Mouse (Mus musculus) kidney, adult 2 months (tissue): ENCODE measurements around the gene Gpr3. TPM values are rescaled to one million over a fixed set of nuclear protein-coding genes. Genes with fewer than 3 reads are reported as not detected.

Experiments
- DNase-seq: peaks from one replicate; pipeline ENCODE4 v3.0.0; 2021
- H3K27ac ChIP-seq: fragments of 200-500 bp; 2 replicates; pipeline ENCODE4 v1.5.1; 2012; ENCODE audit warnings: low read depth, low read length, control low read depth, inconsistent platforms; ENCODE audit not compliant: insufficient read depth
- H3K27me3 ChIP-seq: fragments of 200-500 bp; replicated peaks from 2 replicates; pipeline ENCODE4 v1.6.1; 2012; ENCODE audit warnings: mild to moderate bottlenecking, moderate library complexity, low read length, inconsistent platforms; ENCODE audit not compliant: control insufficient read depth, insufficient read depth
- H3K36me3 ChIP-seq: fragments of 200-500 bp; 2 replicates; pipeline ENCODE4 v1.6.1; 2012; ENCODE audit warnings: mild to moderate bottlenecking, moderate library complexity, low read length, inconsistent platforms; ENCODE audit not compliant: control insufficient read depth, insufficient read depth
- H3K4me1 ChIP-seq: fragments of 200-500 bp; 2 replicates; pipeline ENCODE4 v1.6.1; 2011; ENCODE audit warnings: low read length; ENCODE audit not compliant: control insufficient read depth, insufficient read depth
- H3K4me3 ChIP-seq: fragments of 200-500 bp; 2 replicates; pipeline ENCODE4 v1.5.1; 2011; ENCODE audit warnings: mild to moderate bottlenecking, low read depth, low read length, control low read depth; ENCODE audit not compliant: insufficient read depth
- CTCF ChIP-seq: fragments of 200-500 bp; conservative IDR thresholded peaks from 2 replicates; pipeline ENCODE4 v1.5.1; 2011; ENCODE audit warnings: low read depth, mild to moderate bottlenecking, control low read depth, low read length, moderate library complexity, mixed read lengths; ENCODE audit not compliant: insufficient read depth, insufficient read length
- POLR2A ChIP-seq: fragments of 200-500 bp; IDR thresholded peaks from one replicate; pipeline ENCODE4 v1.6.1; 2011; ENCODE audit warnings: low read depth, low read length, control low read depth
- WGBS: fragments of 180-500 bp; shearing (Covaris S2); methylation state at CpG from one replicate; pipeline ENCODE4 v1.1.7; 2018; 5-methylcytosine and 5-hydroxymethylcytosine counted together
- polyA plus RNA-seq: library from polyadenylated mRNA; depleted of rRNA; stranded (reverse); fragments of >200 nt; gene quantifications from 2 replicates; pipeline ENCODE4 v1.2.3, GENCODE M21; 2012

Gpr3 gene
- polyA plus RNA-seq, 1 experiment: 0.53 TPM

GRCm38 (mm10) chr4:133179258-133179657 is 33.1 kb downstream of the Gpr3 start:
- no peak overlapping the region for H3K4me3 ChIP-seq
- no peak overlapping the region for H3K27ac ChIP-seq
- TF ChIP-seq POLR2A (no peak), CTCF (no peak)
- DNase-seq: no peak
- H3K4me1 ChIP-seq: peaks cover 18% of the 10 kb centered on the region
- no peaks in the 10 kb centered on the region for H3K36me3 ChIP-seq
- no peaks in the 10 kb centered on the region for H3K27me3 ChIP-seq
- WGBS: 85% methylated on average over 7 of the region's 7 CpGs

DNA sequence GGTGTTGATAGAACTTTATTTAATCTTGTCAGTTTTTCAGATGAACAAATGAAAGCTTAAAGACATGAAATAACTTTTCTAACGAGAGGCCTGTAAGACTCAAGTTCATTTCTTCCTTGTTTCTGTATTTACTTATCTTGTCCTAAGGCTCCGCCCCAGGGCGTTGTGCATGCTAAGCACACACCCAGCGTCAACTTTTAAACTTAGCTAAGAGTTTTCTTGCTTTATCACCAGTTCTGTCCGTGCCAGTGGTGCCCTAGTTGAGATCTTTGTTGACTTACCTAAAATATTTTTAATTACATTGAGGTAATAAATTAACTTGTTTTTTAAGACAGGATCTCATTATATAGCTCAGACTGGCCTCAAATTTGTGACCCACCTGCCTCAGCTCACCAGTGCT is 34.0 kb downstream of the Gpr3 start:
- no peaks in the 10 kb centered on the region for H3K27me3 ChIP-seq
- no peaks in the 10 kb centered on the region for H3K36me3 ChIP-seq
- TF ChIP-seq POLR2A (no peak), CTCF (no peak)
- no peak overlapping the region for H3K27ac ChIP-seq
- 73% methylated on average over 5 of the region's 5 CpGs for WGBS
- no peak overlapping the region for H3K4me3 ChIP-seq
- peaks cover 18% of the 10 kb centered on the region for H3K4me1 ChIP-seq
- DNase-seq: no peak

- no peak for DNase-seq
- Histone ChIP-seq H3K27ac (no peak overlapping the region), H3K27me3 (no peaks in the 10 kb centered on the region), H3K36me3 (no peaks in the 10 kb centered on the region), H3K4me3 (no peak overlapping the region), H3K4me1 (peaks cover 22% of the 10 kb centered on the region)
- TF ChIP-seq CTCF (no peak), POLR2A (no peak)
- WGBS: 67% methylated on average over 18 of the region's 18 CpGs
These were observed 35.5 kb downstream of the Gpr3 start for GRCm38 (mm10) chr4:133176761-133177403.

- H3K36me3 ChIP-seq: no peaks in the 10 kb centered on the region
- H3K4me1 ChIP-seq: peaks cover 23% of the 10 kb centered on the region
- TF ChIP-seq CTCF (no peak), POLR2A (no peak)
- DNase-seq: peak; percentile 59
- 39% methylated on average over 14 of the region's 14 CpGs for WGBS
- H3K27me3 ChIP-seq: no peaks in the 10 kb centered on the region
- H3K4me3 ChIP-seq: no peak overlapping the region
- peak overlapping the region; percentile 13 for H3K27ac ChIP-seq
These were observed 36.2 kb downstream of the Gpr3 start for GRCm38 (mm10) chr4:133175998-133176760.

- Histone ChIP-seq H3K4me3 (no peak overlapping the region), H3K27ac (peak overlapping the region; percentile 64), H3K4me1 (peaks cover 24% of the 10 kb centered on the region), H3K36me3 (no peaks in the 10 kb centered on the region), H3K27me3 (no peaks in the 10 kb centered on the region)
- TF ChIP-seq CTCF (no peak), POLR2A (no peak)
- 50% methylated on average over 7 of the region's 7 CpGs for WGBS
- DNase-seq: no peak
These were observed 37.1 kb downstream of the Gpr3 start for GRCm38 (mm10) chr4:133175274-133175673.

DNA sequence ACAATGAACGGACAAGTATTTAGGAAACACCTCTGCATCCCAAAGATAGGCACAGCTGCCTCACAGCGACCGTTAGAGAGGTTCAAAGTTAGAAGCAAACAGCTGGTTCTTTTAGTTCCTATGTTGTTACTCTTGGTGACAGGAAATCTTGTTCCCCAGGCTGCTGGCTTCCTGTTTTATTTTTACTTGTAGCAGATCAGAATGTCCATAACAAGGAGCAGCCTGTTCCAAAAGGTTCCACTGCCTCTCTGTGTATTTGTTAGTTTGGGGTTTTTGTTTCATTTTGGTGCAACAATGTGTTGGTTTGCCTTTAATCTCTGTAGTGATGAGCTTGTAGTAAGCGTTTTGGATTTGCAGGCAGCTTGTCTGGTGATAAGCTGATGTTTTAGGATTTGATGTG is 38.0 kb downstream of the Gpr3 start:
- H3K36me3 ChIP-seq: no peaks in the 10 kb centered on the region
- no peak overlapping the region for H3K4me3 ChIP-seq

DNA sequence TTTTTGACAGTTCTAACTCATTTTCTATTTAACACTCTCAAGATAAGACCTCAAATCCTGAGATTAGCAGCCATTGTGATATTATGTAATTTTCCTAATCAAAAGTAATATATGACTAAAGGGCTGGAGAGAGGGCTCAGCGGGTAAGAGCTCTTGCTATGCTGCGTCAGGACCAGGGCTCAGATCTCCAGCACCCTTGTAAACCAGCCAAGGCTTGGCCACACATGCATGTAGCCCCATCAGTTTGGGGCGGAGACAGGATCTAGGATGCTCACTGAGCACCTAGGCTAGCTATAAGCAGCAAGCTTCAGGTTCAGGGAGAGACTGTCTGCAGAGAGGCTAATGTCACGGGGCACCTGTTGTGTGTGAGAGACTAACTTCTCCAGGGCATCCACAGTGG is 39.9 kb downstream of the Gpr3 start:
- 0 out of 2 replicates have a peak overlapping the region, but pooled peaks have one; percentile 0 for H3K27ac ChIP-seq
- H3K27me3 ChIP-seq: no peaks in the 10 kb centered on the region
- H3K4me1 ChIP-seq: peaks cover 32% of the 10 kb centered on the region
- no peak for TF ChIP-seq POLR2A
- no peak for TF ChIP-seq CTCF
- no peak overlapping the region for H3K4me3 ChIP-seq
- DNase-seq: no peak
- WGBS: 72% methylated on average over 4 of the region's 4 CpGs
- no peaks in the 10 kb centered on the region for H3K36me3 ChIP-seq

More for the DNA sequence above, 38.0 kb downstream of the Gpr3 start:
- peak; percentile 78 for DNase-seq
- no peaks in the 10 kb centered on the region for H3K27me3 ChIP-seq
- TF ChIP-seq CTCF (no peak), POLR2A (no peak)
- H3K4me1 ChIP-seq: peaks cover 29% of the 10 kb centered on the region
- 52% methylated on average over 4 of the region's 4 CpGs for WGBS
- H3K27ac ChIP-seq: peak overlapping the region; percentile 76
